Mouse (Mus musculus): Measurements from ENCODE around the gene Cfap43.

Cfap43 gene

GRCm38 (mm10) chr19:47885191-47885743 lies 33.8 kb downstream of the Cfap43 start:
- DNase-seq (ENCODE audit: extremely low spot score) = no peak

- no peak for DNase-seq (ENCODE audit: extremely low spot score)
These were observed 34.6 kb downstream of the Cfap43 start for GRCm38 (mm10) chr19:47884296-47885085.

GRCm38 (mm10) chr19:47882882-47883254 lies 36.2 kb downstream of the Cfap43 start:
- no peak for DNase-seq (ENCODE audit: extremely low spot score)

DNA sequence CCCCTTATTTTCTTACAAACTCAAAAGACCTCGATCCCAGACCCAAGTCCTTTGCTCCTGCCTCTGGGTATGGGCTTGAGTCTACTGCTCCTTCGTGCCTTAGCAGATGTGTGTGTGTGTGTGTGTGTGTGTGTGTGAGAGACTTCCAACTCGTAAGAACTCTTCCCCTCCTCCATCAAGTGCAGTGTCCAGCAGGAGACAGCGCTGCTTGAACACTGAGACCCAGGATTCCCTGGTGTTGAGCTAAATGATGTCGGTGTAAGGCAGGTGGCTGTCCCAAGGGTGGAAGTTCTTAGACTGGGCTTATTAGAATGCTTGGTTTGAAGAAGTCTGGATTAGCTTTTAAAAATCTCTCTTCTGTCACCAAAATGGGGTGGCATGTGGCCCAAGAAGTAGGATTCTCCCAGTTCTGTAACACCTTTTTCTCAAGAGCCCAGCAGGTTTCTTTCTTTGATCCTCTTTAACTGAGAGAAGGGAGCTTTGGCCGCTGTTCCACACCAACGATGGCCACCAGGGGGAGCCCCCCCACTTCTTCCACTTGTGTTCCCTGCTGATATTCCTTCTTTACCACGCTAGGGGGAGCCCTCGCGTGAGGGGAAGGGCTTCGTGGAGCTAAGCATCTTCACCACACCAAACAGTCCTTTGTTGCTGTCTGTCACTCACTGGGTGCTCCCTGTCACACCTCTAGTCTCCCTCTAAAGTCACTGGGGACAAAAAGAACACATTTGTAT lies 36.8 kb downstream of the Cfap43 start:
- peak; percentile 90 for DNase-seq (ENCODE audit: extremely low spot score)

DNA sequence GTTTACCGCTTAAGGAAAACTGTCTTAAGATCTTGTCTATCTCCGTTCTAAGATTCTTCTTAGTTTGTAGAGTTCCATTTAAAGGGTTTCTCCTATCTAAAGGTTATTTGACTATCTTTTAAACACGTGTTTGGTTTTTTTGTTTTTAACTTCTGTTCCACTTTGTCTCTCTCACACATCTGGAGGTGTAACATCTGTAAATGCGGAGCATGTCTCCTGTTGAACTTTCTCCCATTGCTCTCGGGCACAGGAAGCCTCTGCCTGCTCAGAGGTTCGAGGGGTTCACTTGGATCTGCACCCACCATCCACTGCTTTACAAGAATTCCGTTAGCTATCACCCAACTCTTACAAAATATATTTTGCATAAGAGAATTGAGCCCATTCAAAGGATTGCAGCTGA lies 37.5 kb downstream of the Cfap43 start:
- no peak for DNase-seq (ENCODE audit: extremely low spot score)

GRCm38 (mm10) chr19:47876252-47876651 lies 42.8 kb downstream of the Cfap43 start:
- no peak for DNase-seq (ENCODE audit: extremely low spot score)

GRCm38 (mm10) chr19:47871515-47871914 lies 47.6 kb downstream of the Cfap43 start:
- peak; percentile 24 for DNase-seq (ENCODE audit: extremely low spot score)

GRCm38 (mm10) chr19:47870102-47870666 lies 48.9 kb downstream of the Cfap43 start:
- DNase-seq (ENCODE audit: extremely low spot score) = no peak

GRCm38 (mm10) chr19:47869516-47869915 lies 49.6 kb downstream of the Cfap43 start:
- DNase-seq (ENCODE audit: extremely low spot score) = no peak

GRCm38 (mm10) chr19:47868951-47869350 lies 50.1 kb downstream of the Cfap43 start:
- no peak for DNase-seq (ENCODE audit: extremely low spot score)

DNA sequence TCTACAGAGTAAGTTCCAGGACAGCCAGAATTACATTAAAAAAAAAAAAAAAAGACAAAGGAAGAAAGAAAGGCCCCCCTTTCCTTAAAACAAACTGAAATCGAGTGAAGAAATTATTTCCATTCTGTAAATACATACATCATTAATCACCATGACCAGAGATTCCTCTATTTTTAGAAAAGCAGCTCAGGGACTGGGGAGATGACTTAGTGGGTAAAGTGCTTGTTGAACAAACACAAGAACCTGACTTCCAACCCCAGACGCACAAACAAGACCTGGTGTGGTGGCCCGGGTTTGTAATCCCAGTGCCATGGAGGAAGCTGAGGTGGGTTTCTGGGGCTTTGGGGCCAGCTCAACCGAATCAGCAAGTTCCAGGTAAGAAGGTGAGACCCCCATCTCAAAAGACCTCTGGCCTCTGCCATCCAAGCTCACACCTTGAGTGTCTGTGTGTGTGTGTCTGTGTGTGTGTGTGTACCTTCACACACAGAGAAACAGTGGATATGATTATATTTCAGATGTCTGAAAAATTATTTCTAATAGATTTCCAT lies 51.4 kb downstream of the Cfap43 start:
- no peak for DNase-seq (ENCODE audit: extremely low spot score)

- peak; percentile 91 for DNase-seq (ENCODE audit: extremely low spot score)
These were observed 53.6 kb downstream of the Cfap43 start, which contains the start of gene Gsto2 for GRCm38 (mm10) chr19:47865353-47865947. Gene Gsto2, plus strand, starts transcription at chr19:47865534.

DNA sequence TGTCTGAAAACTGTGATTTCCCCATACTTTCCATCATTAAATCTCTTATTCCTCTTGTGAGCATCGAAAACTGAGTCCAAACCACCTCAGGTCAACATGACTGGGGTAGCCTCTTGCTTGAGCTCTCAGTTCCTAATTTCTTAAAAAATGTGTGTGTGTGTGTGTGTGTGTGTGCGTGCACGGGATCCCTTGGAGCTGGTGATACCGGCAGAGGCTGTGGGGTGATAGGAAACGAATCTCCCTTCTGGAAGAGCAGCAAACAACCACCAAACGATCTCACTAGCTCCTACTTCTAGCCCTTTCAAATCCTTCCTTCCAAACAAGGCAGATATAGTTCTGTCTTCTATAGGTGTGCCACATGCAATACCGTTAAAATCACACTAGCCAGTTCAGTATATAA lies 54.4 kb downstream of the Cfap43 start:
- DNase-seq (ENCODE audit: extremely low spot score) = no peak

DNA sequence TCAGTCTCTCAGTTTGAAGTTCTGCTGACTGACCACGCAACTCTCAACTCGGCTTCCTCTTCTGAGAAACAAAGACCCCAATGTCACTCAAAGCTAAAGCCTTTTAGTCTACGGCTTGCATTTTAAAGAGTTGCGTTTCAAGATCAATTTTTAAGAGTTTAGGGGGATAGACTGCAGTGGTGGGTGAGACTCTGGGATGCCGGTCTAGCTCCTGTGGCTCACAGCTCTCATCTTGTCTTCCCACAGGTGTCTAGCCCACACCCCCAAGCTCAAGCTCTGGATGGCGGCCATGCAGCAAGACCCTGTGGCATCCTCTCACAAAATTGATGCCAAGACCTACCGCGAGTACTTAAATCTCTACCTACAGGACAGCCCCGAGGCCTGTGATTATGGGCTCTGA lies 55.0 kb downstream of the Cfap43 start:
- DNase-seq (ENCODE audit: extremely low spot score) = no peak

DNA sequence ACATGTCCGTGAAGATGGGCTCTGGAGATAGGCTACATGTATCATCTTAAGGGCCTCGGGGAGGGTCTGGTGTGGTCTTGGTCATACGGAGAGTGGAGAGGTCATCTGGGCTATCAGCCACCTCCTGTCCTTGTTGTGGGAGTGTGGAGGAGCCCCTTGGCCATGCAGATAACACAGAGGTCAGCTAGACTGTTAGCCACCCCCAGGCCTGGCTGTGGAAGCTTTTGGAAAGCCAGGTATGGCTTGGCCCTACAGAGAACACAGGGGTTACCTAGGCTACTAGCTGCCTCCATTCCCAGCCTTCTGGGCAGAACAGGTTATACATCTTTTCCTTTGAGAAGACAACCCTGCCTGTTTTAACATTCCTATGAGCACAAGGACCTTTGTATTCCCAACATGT lies 56.5 kb downstream of the Cfap43 start:
- no peak for DNase-seq (ENCODE audit: extremely low spot score)

- DNase-seq (ENCODE audit: extremely low spot score) = no peak
These were observed 59.9 kb downstream of the Cfap43 start for GRCm38 (mm10) chr19:47859180-47859579.

DNA sequence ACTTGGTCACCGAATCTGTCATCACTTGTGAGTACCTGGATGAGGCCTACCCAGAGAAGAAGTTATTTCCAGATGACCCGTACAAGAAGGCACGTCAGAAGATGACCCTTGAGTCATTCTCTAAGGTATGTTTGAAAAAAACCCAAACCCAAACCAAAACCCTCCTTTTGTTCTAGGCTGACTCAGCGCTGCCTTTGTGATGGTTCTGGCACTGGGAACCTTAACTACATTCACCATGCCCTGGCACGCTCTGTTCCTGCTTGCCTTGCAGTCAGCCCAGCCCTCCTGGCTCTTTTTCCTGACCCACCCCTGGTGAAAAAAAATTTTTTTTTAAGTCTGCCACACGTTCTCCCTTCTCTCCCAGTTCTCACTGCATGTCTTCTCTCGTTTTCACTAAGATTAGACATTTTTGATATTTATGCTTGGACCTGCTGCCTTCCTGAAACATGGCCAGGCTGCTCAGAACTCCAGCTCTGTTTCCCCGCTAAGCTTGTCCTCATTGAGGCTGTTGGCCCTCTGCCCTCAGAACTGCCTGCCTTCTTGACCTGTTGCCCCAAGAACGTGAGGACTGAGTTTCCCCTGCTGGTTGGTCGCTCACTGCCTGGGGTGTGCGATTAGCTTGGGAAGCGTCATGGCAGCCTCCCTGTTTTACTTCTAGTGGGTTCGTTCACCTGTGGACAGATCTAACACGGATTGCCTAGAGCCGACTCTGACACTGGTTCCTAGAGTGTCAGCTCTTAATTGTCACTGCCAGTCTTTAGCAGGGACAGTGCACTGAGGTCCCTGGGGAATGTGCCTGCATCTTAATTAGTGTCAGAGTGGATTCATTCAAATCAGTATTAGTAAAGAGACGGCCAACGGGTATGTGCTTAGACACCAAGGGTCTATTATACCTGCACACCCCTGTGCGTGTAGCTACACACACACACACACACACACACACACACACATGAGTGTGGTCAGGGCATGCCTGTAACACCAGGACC lies 60.8 kb downstream of the Cfap43 start:
- DNase-seq (ENCODE audit: extremely low spot score) = no peak

GRCm38 (mm10) chr19:47854796-47855783 lies 64.0 kb downstream of the Cfap43 start, which contains the start of gene Gsto1:
Gene Gsto1, plus strand, starts transcription at chr19:47854970.
- DNase-seq (ENCODE audit: extremely low spot score) = peak; percentile 90

All from embryo, embryonic 9.5 days (tissue).